Mouse (Mus musculus): ENCODE measurements at regions not wholly inside any gene's neighbourhood (a gene's known extent, or its start where the extent isn't known, plus 50 kb on each side); places are given as distances from the start of the nearest gene placed in this dataset.

DNA sequence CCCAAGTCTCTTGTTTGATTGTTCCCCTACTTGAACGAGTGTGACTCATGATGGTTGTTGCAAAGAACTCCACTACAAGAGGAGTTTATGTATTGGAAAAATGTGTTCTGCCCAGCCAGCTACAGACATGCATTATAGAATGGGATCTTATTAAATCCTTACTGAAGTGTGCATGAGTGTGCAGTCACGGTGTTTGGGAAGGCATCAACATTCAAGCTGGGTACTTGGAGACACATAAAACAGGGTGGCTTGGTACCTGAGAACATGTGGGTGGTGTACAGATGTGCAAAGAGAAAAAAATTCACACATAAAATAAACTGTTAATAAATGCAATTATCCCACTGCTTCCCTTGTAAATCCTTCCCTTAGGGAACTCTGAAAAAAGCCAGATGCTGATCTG is 443.2 kb upstream of the Klf12 start:
- Histone ChIP-seq H3K9ac (replicated peaks; ENCODE audit: low read length) (no peak overlapping the region), H3K4me1 (ENCODE audit: insufficient read depth, low read length) (no peaks in the 10 kb centered on the region), H3K27me3 (ENCODE audit: insufficient read depth, low read length) (no peaks in the 10 kb centered on the region), H3K27ac (no peak overlapping the region), H3K4me3 (ENCODE audit: low read length) (no peak overlapping the region), H3K36me3 (ENCODE audit: insufficient read depth, low read length) (no peaks in the 10 kb centered on the region), H3K4me2 (ENCODE audit: low read depth, low read length) (no peak overlapping the region), H3K9me3 (ENCODE audit: low read length) (no peaks in the 10 kb centered on the region)
- WGBS, result 78% methylated on average over 2 of the region's 2 CpGs
- ATAC-seq (no peak), DNase-seq (ENCODE audit: low spot score) (no peak)
- no peak for TF ChIP-seq CTCF (IDR thresholded peaks at IDR 0.05; ENCODE audit: low read depth)

DNA sequence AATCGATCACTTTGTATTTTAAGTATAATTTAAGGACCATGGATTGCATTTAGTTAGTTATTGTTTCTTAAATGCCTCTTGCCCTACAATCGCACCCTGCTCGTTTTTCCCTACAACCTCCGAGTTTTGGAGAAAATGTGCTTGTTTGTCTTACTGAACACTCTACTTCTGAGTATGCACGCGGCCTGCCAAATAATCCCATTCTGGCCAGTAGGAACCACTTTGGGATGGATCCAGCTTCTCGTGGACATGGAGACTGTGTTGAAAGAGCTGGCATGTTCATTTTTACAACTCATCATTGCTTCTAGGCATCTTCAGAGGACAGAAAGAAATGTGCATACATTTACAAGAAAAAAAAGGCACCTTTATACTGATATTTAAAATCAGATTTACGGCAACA is 440.5 kb upstream of the Klf12 start:
- Histone ChIP-seq H3K9ac (replicated peaks; ENCODE audit: low read length) (no peak overlapping the region), H3K9me3 (ENCODE audit: low read length) (no peaks in the 10 kb centered on the region), H3K27ac (no peak overlapping the region), H3K4me3 (ENCODE audit: low read length) (no peak overlapping the region), H3K27me3 (ENCODE audit: insufficient read depth, low read length) (no peaks in the 10 kb centered on the region), H3K36me3 (ENCODE audit: insufficient read depth, low read length) (no peaks in the 10 kb centered on the region), H3K4me2 (ENCODE audit: low read depth, low read length) (no peak overlapping the region), H3K4me1 (ENCODE audit: insufficient read depth, low read length) (no peaks in the 10 kb centered on the region)
- TF ChIP-seq CTCF (IDR thresholded peaks at IDR 0.05; ENCODE audit: low read depth), result no peak
- WGBS, result 70% methylated on average over 8 of the region's 8 CpGs
- ATAC-seq (no peak), DNase-seq (ENCODE audit: low spot score) (peak; percentile 46)

DNA sequence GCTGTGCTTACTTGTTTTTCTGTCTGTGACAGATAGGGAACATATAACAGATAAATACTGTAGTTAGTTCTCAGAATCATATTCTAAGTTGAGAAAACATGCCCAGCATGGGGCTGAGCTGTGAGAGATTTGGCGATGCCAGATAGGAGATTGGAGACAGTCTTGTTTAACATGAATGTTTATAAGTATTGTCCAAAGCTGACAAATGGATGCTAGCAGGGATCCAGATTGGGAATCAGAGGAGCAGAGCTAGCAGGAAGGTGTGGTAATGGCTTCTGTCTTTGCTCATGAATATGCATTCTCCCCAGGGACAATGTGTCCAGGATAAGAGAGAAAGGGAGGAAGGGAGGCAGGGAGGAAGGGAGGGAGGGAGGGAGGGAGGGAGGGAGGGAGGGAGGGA is 436.2 kb upstream of the Klf12 start:
- Histone ChIP-seq H3K9me3 (ENCODE audit: low read length) (0 out of 2 replicates have a peak, but pooled peaks cover 4% of the 10 kb centered on the region), H3K9ac (replicated peaks; ENCODE audit: low read length) (no peak overlapping the region), H3K27ac (no peak overlapping the region), H3K4me1 (ENCODE audit: insufficient read depth, low read length) (no peaks in the 10 kb centered on the region), H3K4me2 (ENCODE audit: low read depth, low read length) (no peak overlapping the region), H3K27me3 (ENCODE audit: insufficient read depth, low read length) (no peaks in the 10 kb centered on the region), H3K36me3 (ENCODE audit: insufficient read depth, low read length) (no peaks in the 10 kb centered on the region), H3K4me3 (ENCODE audit: low read length) (no peak overlapping the region)
- WGBS, result 19% methylated on average over 1 of the region's 1 CpGs
- no peak for TF ChIP-seq CTCF (IDR thresholded peaks at IDR 0.05; ENCODE audit: low read depth)
- ATAC-seq, result no peak
- peak; percentile 6 for DNase-seq (ENCODE audit: low spot score)

DNA sequence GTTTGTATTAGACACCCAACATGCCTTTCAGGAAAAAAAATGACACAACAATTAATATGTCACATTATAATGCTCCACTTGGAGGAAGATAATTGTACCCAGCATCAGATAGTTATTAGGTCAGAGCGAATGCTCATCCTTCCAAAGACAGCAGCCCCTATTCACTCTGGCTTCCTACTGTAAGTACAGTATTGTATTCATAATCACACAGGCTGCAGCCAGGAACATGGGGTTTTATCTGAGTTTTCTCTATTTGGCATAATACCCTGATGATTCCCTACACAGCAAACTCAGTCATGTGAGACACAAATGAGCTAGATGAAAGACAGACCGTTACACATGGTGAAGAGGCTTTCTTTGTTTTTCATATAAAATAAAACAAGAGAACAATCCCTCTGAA is 430.5 kb upstream of the Klf12 start:
- 0 out of 2 replicates have a peak, but pooled peaks cover 4% of the 10 kb centered on the region for H3K9me3 ChIP-seq (ENCODE audit: low read length)
- DNase-seq (ENCODE audit: low spot score) (peak; percentile 6), ATAC-seq (peak; percentile 40; the same call in 1 of the 2 replicates)
- no peak overlapping the region for H3K9ac ChIP-seq (replicated peaks; ENCODE audit: low read length)
- no peak overlapping the region for H3K4me2 ChIP-seq (ENCODE audit: low read depth, low read length)
- H3K27ac ChIP-seq, result no peak overlapping the region
- H3K27me3 ChIP-seq (ENCODE audit: insufficient read depth, low read length), result no peaks in the 10 kb centered on the region
- WGBS, result 37% methylated on average over 2 of the region's 2 CpGs
- H3K4me3 ChIP-seq (ENCODE audit: low read length), result no peak overlapping the region
- no peaks in the 10 kb centered on the region for H3K36me3 ChIP-seq (ENCODE audit: insufficient read depth, low read length)
- no peak for TF ChIP-seq CTCF (IDR thresholded peaks at IDR 0.05; ENCODE audit: low read depth)
- no peaks in the 10 kb centered on the region for H3K4me1 ChIP-seq (ENCODE audit: insufficient read depth, low read length)

DNA sequence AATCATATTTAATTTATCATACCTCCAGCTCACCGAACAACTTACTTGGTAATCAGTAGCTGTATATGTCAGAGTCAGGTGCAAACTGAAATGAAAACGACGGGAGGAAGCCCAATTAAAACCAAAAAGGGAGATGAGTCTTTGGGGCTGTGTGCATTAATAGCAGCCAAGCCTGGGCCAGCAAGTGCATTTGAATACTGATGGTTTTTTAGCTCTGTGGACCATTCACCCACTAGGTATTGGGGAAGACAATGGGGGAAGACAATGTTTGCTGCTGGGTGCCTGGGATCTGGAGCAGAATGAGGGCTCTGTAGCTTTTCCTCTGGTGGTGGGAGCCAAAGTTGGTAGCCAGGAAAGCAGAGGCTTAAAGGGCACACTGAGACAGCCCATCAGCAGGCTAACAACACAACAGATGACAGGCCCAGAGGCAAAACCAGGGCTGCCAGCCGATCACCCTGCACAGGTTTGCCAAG is 429.6 kb upstream of the Klf12 start:
- Histone ChIP-seq H3K27me3 (ENCODE audit: insufficient read depth, low read length) (no peaks in the 10 kb centered on the region), H3K27ac (peak overlapping the region; percentile 48), H3K9me3 (ENCODE audit: low read length) (0 out of 2 replicates have a peak, but pooled peaks cover 4% of the 10 kb centered on the region), H3K4me3 (ENCODE audit: low read length) (no peak overlapping the region), H3K4me2 (ENCODE audit: low read depth, low read length) (no peak overlapping the region), H3K4me1 (ENCODE audit: insufficient read depth, low read length) (no peaks in the 10 kb centered on the region), H3K9ac (replicated peaks; ENCODE audit: low read length) (no peak overlapping the region), H3K36me3 (ENCODE audit: insufficient read depth, low read length) (no peaks in the 10 kb centered on the region)
- peak; percentile 67 for ATAC-seq
- DNase-seq (ENCODE audit: low spot score), result peak; percentile 35
- no peak for TF ChIP-seq CTCF (IDR thresholded peaks at IDR 0.05; ENCODE audit: low read depth)
- WGBS, result 38% methylated on average over 4 of the region's 4 CpGs

DNA sequence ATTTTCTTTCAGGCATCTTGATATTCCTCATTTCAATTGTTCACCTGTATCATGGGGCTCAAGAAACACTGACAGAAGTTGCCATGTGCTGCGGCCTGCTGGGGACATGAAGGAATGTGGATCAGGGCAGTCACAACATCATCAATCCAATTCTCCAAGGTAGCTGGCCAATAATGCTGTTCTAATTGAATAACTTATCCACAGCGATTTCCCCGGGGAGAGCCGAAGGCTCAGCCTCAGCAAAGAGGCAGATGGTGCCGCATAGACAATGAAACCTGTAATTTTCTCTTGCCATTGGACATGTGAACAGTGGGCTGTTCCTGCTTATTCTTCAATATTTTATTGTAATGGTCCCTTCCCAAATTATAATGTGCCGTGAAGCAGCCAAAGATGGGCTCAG is 429.1 kb upstream of the Klf12 start:
- WGBS, result 29% methylated on average over 6 of the region's 6 CpGs
- H3K36me3 ChIP-seq (ENCODE audit: insufficient read depth, low read length), result no peaks in the 10 kb centered on the region
- ATAC-seq, result peak; percentile 59
- no peak overlapping the region for H3K4me2 ChIP-seq (ENCODE audit: low read depth, low read length)
- H3K4me1 ChIP-seq (ENCODE audit: insufficient read depth, low read length), result no peaks in the 10 kb centered on the region
- no peak overlapping the region for H3K4me3 ChIP-seq (ENCODE audit: low read length)
- H3K27me3 ChIP-seq (ENCODE audit: insufficient read depth, low read length), result no peaks in the 10 kb centered on the region
- peak; percentile 75 for DNase-seq (ENCODE audit: low spot score)
- 0 out of 2 replicates have a peak, but pooled peaks cover 4% of the 10 kb centered on the region for H3K9me3 ChIP-seq (ENCODE audit: low read length)
- TF ChIP-seq CTCF (IDR thresholded peaks at IDR 0.05; ENCODE audit: low read depth), result peak; percentile 24
- no peak overlapping the region; the same call in 1 of the 2 replicates for H3K27ac ChIP-seq
- H3K9ac ChIP-seq (replicated peaks; ENCODE audit: low read length), result no peak overlapping the region

DNA sequence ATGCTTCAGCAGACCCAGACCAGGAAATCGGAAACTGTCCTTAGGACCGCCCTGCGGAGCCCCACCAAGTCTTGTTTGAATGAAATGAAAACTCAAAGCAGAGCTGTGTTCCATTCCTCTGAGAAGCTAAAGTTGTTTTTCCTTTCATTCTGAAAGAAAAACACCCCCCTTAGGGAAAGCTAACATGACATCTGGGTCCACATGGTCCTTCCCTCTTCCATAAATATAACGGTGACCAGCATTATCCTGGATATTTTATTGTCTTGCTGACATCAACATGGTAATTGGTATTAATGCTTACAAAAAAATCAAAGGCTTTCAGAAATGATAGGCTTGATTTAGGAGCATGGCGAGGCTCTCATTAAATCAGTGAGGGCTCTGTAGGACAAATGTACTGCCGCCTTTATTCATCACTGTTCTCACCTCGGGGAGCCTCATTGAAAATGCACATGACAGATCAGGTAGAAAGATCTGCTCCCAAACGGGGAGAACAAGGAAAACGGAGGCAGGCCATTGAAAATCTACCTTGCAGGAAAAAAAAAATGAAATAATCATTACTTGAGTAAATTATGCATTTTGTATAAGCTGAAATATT is 381.0 kb upstream of the Klf12 start:
- no peak overlapping the region for H3K4me2 ChIP-seq (ENCODE audit: low read depth, low read length)

More for the DNA sequence above, 381.0 kb upstream of the Klf12 start:
- DNase-seq (ENCODE audit: low spot score), result peak; percentile 7
- no peak for TF ChIP-seq CTCF (IDR thresholded peaks at IDR 0.05; ENCODE audit: low read depth)
- WGBS, result 26% methylated on average over 9 of the region's 9 CpGs
- H3K9me3 ChIP-seq (ENCODE audit: low read length), result no peaks in the 10 kb centered on the region
- no peak for ATAC-seq
- no peaks in the 10 kb centered on the region for H3K27me3 ChIP-seq (ENCODE audit: insufficient read depth, low read length)
- H3K27ac ChIP-seq, result no peak overlapping the region
- no peak overlapping the region for H3K4me3 ChIP-seq (ENCODE audit: low read length)
- H3K9ac ChIP-seq (replicated peaks; ENCODE audit: low read length), result no peak overlapping the region
- no peaks in the 10 kb centered on the region for H3K4me1 ChIP-seq (ENCODE audit: insufficient read depth, low read length)
- no peaks in the 10 kb centered on the region for H3K36me3 ChIP-seq (ENCODE audit: insufficient read depth, low read length)

Data from hindbrain, postnatal 0 days (tissue).